Comparison of ENCODE assay signal across 35 mouse cellular contexts in genomic region chr6:118653331-118653730, GRCm38 (mm10).
"Had no signal": no experiment of that assay in that cellular context is flagged by ENCODE, and none has a peak within 500 bp of the region (broad histone marks: within the 10 kb centered on the region; RNA-seq: fewer than 3 reads in every experiment).

No protein-coding gene starts in this region.

- H3K36me3 ChIP-seq: hindbrain, embryonic 10.5 days; hindbrain, embryonic 12.5 days; intestine, embryonic 15.5 days; kidney, embryonic 15.5 days had no signal

- H3K4me2 ChIP-seq: heart, embryonic 11.5 days; heart, embryonic 12.5 days; heart, embryonic 13.5 days; heart, embryonic 15.5 days; hindbrain, embryonic 12.5 days; hindbrain, embryonic 13.5 days; hindbrain, embryonic 14.5 days; hindbrain, embryonic 15.5 days; intestine, embryonic 15.5 days; kidney, embryonic 15.5 days had no signal

- DNase-seq: heart, postnatal 10 days; heart, postnatal 14 days; heart, postnatal 36 days; heart, postnatal 4 days; kidney, adult 11 months; kidney, adult 18-20 months; kidney, adult 2 months; kidney, adult 8-10 months; kidney, adult 9 months; kidney, postnatal 10 days; kidney, postnatal 14 days; kidney, postnatal 25 days; kidney, postnatal 36 days; kidney, postnatal 4 days; layer of hippocampus, adult 9-11 months; layer of hippocampus, postnatal 36 days had no signal

- H3K27me3 ChIP-seq: heart, embryonic 12.5 days; heart, embryonic 13.5 days; heart, embryonic 15.5 days; hindbrain, embryonic 12.5 days; hindbrain, embryonic 13.5 days; hindbrain, embryonic 15.5 days; intestine, embryonic 15.5 days; kidney, embryonic 15.5 days had no signal

- H3K27ac ChIP-seq: heart, embryonic 10.5 days; heart, embryonic 13.5 days; heart, embryonic 15.5 days; hindbrain, embryonic 10.5 days; hindbrain, embryonic 12.5 days; hindbrain, embryonic 13.5 days; hindbrain, embryonic 14.5 days; hindbrain, embryonic 15.5 days; hindbrain, postnatal 0 days; intestine, embryonic 15.5 days; kidney, embryonic 15.5 days; kidney, postnatal 0 days; layer of hippocampus, adult 2 months had no signal

- ATAC-seq: hindbrain, embryonic 16.5 days; hindbrain, postnatal 0 days; inflammation-experienced regulatory T-cells, adult 6 months; intestine, embryonic 15.5 days; intestine, embryonic 16.5 days; intestine, postnatal 0 days had no signal

- H3K4me3 ChIP-seq: heart, embryonic 10.5 days; heart, embryonic 12.5 days; heart, embryonic 13.5 days; heart, embryonic 15.5 days; hindbrain, embryonic 10.5 days; hindbrain, embryonic 12.5 days; hindbrain, embryonic 13.5 days; hindbrain, embryonic 15.5 days; intestine, embryonic 15.5 days; kidney, embryonic 15.5 days; layer of hippocampus, adult 2 months had no signal

- H3K9ac ChIP-seq: heart, embryonic 12.5 days; heart, embryonic 13.5 days; heart, embryonic 15.5 days; hindbrain, embryonic 12.5 days; hindbrain, embryonic 13.5 days; hindbrain, embryonic 14.5 days; hindbrain, embryonic 15.5 days; intestine, embryonic 15.5 days; kidney, embryonic 15.5 days had no signal

- H3K9me3 ChIP-seq: heart, embryonic 10.5 days; heart, embryonic 12.5 days; heart, embryonic 13.5 days; heart, embryonic 15.5 days; hindbrain, embryonic 10.5 days; hindbrain, embryonic 12.5 days; hindbrain, embryonic 13.5 days; hindbrain, embryonic 15.5 days; intestine, embryonic 15.5 days; kidney, embryonic 15.5 days had no signal

- H3K4me1 ChIP-seq: heart, embryonic 10.5 days; heart, embryonic 12.5 days; heart, embryonic 13.5 days; heart, embryonic 15.5 days; hindbrain, embryonic 10.5 days; hindbrain, embryonic 12.5 days; hindbrain, embryonic 13.5 days; hindbrain, embryonic 15.5 days; intestine, embryonic 15.5 days; kidney, embryonic 15.5 days had no signal
